Mouse (Mus musculus) heart, embryonic 16.5 days (tissue): ENCODE measurements around the gene Kidins220. TPM values are rescaled to one million over a fixed set of nuclear protein-coding genes. Genes with fewer than 3 reads are reported as not detected.

ENCODE experiments used
- ATAC-seq: fragments of 200-750 bp; cut with Nextera tagmentation; replicated peaks from 2 replicates; pipeline ENCODE4 v1.8.0; 2017; ENCODE audit warnings: moderate number of reproducible peaks; ENCODE audit not compliant: insufficient read depth, low FRiP score; ENCODE audit errors: extremely low read depth
- H3K27ac ChIP-seq: fragments of 300-500 bp; sonication (generic); 2 replicates; pipeline ENCODE4 v1.5.1; 2014; ENCODE audit warnings: mild to moderate bottlenecking, low read length, control low read depth, moderate library complexity
- H3K27me3 ChIP-seq: fragments of 300-500 bp; sonication (generic); 2 replicates; pipeline ENCODE4 v1.6.1; 2014; ENCODE audit warnings: low read length, mixed read lengths; ENCODE audit not compliant: control insufficient read depth, insufficient read depth
- H3K36me3 ChIP-seq: fragments of 300-500 bp; sonication (generic); 2 replicates; pipeline ENCODE4 v1.6.1; 2014; ENCODE audit not compliant: control insufficient read depth, insufficient read depth
- H3K4me1 ChIP-seq: fragments of 300-500 bp; sonication (generic); 2 replicates; pipeline ENCODE4 v1.6.1; 2014; ENCODE audit warnings: low read length, mixed read lengths; ENCODE audit not compliant: control insufficient read depth, insufficient read depth
- H3K4me2 ChIP-seq: fragments of 300-500 bp; sonication (generic); 2 replicates; pipeline ENCODE4 v1.6.1; 2014; ENCODE audit warnings: low read depth, mild to moderate bottlenecking, control low read depth, low read length
- H3K4me3 ChIP-seq: fragments of 300-500 bp; sonication (generic); 2 replicates; pipeline ENCODE4 v1.5.1; 2014; ENCODE audit warnings: mild to moderate bottlenecking, control low read depth, low read length
- H3K9ac ChIP-seq: fragments of 300-500 bp; sonication (generic); 2 replicates; pipeline ENCODE4 v1.6.1; 2014; ENCODE audit warnings: low read length, control low read depth
- H3K9me3 ChIP-seq: fragments of 300-500 bp; sonication (generic); replicated peaks from 2 replicates; pipeline ENCODE4 v1.6.1; 2016; ENCODE audit warnings: low read length; ENCODE audit not compliant: control insufficient read depth
- WGBS: fragments of 180-500 bp; shearing (Covaris S2); extraction: QIAGEN DNeasy Blood & Tissue Kit; methylation state at CpG from one replicate; pipeline ENCODE4 v1.1.7; 2014; 5-methylcytosine and 5-hydroxymethylcytosine counted together
- polyA plus RNA-seq: library from polyadenylated mRNA; unstranded; fragments of >200 nt; fragmentation: Nextera tagmentation; extraction: Ambion mirVana; gene quantifications from 2 replicates; pipeline ENCODE4 v1.2.1, GENCODE M21; 2015

The Kidins220 gene
- polyA plus RNA-seq, 1 experiment from 2014 or later, result 35.5 TPM

DNA sequence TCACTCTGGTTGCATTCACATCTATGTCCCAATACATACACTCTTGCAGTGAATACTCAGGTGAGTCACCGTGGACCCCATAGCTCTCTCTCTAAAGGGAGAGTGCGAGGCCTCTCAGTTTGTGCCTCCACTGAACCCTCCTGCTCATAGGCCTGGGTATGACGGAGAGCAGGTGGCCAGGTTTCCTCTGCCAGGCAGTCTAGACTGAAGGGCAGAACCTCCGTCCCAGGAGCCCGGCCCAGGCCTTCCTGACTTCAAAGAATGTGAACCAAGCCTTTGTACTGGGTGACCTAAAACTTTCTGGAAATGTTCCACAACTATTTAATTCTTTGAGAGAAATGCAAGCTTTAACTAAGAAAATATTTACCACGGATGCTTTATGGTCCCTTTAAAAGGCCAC, 129.2 kb downstream of the Kidins220 start:
- H3K27ac ChIP-seq, result no peak overlapping the region
- 76% methylated on average over 6 of the region's 6 CpGs for WGBS
- no peaks in the 10 kb centered on the region for H3K36me3 ChIP-seq
- H3K4me2 ChIP-seq, result no peak overlapping the region
- H3K9me3 ChIP-seq, result no peaks in the 10 kb centered on the region
- 0 out of 2 replicates have a peak, but pooled peaks cover 7% of the 10 kb centered on the region for H3K4me1 ChIP-seq
- H3K27me3 ChIP-seq, result no peaks in the 10 kb centered on the region
- no peak overlapping the region for H3K4me3 ChIP-seq
- no peak overlapping the region for H3K9ac ChIP-seq
- no peak for ATAC-seq

- no peak overlapping the region for H3K27ac ChIP-seq
- no peak for ATAC-seq
Observed at GRCm38 (mm10) chr12:25104541-25104940, 129.8 kb downstream of the Kidins220 start.

DNA sequence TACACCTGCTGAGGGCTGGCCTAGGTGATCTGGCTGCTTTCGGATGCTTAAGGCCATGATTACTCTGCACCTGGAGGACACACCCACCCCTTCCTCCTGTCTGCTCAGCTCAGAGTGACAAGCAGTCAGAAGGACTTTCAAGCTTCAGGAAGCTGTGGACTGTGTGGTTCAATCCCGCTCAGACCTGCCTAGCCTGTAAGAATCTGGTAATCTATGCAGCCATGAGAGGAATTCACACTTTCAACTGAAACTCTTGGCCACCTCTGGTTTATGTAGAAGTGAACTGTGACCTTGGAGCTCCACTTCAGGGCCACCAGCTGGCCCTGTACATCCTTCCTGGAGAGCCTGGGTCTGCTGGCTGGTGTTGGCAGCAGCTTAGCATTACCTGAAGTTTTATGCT, 134.1 kb downstream of the Kidins220 start:
- H3K36me3 ChIP-seq, result no peaks in the 10 kb centered on the region
- no peak overlapping the region for H3K27ac ChIP-seq
- no peaks in the 10 kb centered on the region for H3K9me3 ChIP-seq
- H3K4me1 ChIP-seq, result peaks cover 8% of the 10 kb centered on the region; the same call in 1 of the 2 replicates
- ATAC-seq, result no peak
- WGBS, result 63% methylated on average over 2 of the region's 2 CpGs
- no peak overlapping the region for H3K9ac ChIP-seq
- no peak overlapping the region for H3K4me2 ChIP-seq
- H3K4me3 ChIP-seq, result no peak overlapping the region
- H3K27me3 ChIP-seq, result no peaks in the 10 kb centered on the region

More at GRCm38 (mm10) chr12:25104541-25104940, 129.8 kb downstream of the Kidins220 start:
- H3K36me3 ChIP-seq, result no peaks in the 10 kb centered on the region
- H3K9ac ChIP-seq, result no peak overlapping the region
- H3K4me1 ChIP-seq, result 0 out of 2 replicates have a peak, but pooled peaks cover 10% of the 10 kb centered on the region
- no peak overlapping the region for H3K4me2 ChIP-seq
- no peaks in the 10 kb centered on the region for H3K27me3 ChIP-seq
- H3K4me3 ChIP-seq, result no peak overlapping the region
- no peaks in the 10 kb centered on the region for H3K9me3 ChIP-seq

DNA sequence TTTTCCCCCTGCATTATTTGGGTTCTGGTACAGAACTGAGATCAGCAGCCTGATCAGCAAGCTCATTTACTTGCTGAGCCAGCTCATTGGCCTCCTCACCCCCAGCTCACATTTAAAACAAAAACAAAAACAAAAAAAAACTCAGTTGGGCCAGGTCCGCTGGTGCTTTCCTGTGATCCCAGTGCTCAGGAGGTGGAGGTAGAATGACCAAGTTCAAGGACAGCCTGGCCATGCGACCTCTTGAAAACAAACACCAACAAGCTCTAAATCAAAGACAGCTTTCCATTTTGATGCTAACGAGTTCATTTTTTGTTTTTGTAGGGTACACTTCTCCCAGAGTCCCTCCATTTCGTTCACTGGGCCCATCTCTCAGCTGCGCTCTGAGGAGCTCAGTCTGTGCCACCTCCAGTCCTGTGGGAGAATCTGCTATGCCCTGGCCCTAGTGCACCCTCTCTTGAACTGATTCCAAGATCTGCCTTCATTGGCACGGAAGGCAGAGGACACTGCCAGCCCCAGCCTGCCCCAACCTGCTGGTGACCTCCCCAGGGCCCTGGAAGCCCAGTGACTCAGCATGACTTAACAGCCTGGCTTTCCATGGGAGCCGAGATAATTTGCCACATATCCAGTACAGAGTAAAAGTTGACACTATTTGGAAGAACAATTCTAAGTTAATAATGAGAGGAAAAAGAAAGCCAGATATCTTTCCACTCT, 135.4 kb downstream of the Kidins220 start:
- H3K4me1 ChIP-seq, result peaks cover 5% of the 10 kb centered on the region; the same call in 1 of the 2 replicates
- no peak overlapping the region for H3K9ac ChIP-seq
- no peak overlapping the region for H3K4me2 ChIP-seq
- WGBS, result 70% methylated on average over 7 of the region's 7 CpGs
- H3K36me3 ChIP-seq, result no peaks in the 10 kb centered on the region
- ATAC-seq, result peak; percentile 38; the same call in 1 of the 2 replicates
- H3K4me3 ChIP-seq, result no peak overlapping the region
- no peaks in the 10 kb centered on the region for H3K27me3 ChIP-seq
- H3K9me3 ChIP-seq, result 0 out of 2 replicates have a peak, but pooled peaks cover 3% of the 10 kb centered on the region
- H3K27ac ChIP-seq, result 0 out of 2 replicates have a peak overlapping the region, but pooled peaks have one; percentile 24

DNA sequence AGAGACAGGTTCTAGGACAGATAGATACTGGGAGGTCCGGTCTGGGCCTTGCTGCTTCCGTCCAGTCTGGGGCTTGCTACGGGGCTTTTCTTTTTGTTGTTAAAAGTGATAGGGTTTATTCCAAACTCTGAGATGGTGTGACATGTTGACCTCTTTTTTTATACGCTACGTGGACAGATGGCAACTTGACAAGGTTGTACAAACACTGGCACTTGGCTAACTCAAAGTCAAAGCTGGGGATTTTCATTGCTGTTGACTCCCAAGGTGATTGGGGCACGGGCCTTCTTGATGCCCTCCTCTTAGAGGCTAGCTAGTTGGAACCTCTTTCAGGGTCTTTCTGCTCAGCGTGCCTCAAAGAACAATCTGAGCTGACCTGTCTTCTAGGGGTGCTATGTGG, 136.0 kb downstream of the Kidins220 start:
- no peaks in the 10 kb centered on the region for H3K27me3 ChIP-seq
- no peak overlapping the region for H3K4me2 ChIP-seq
- WGBS, result 75% methylated on average over 7 of the region's 7 CpGs
- H3K9ac ChIP-seq, result no peak overlapping the region
- peak overlapping the region; percentile 22; the same call in 1 of the 2 replicates for H3K27ac ChIP-seq
- 0 out of 2 replicates have a peak, but pooled peaks cover 3% of the 10 kb centered on the region for H3K9me3 ChIP-seq
- peaks cover 5% of the 10 kb centered on the region; the same call in 1 of the 2 replicates for H3K4me1 ChIP-seq
- 0 out of 2 replicates have a peak, but pooled peaks have one; percentile 14 for ATAC-seq
- H3K36me3 ChIP-seq, result no peaks in the 10 kb centered on the region
- no peak overlapping the region for H3K4me3 ChIP-seq

Other genes starting within 250 kb of the Kidins220 start
- 28.8 and 29.9 TPM in 2 replicates for gene Mboat2, start 144.0 kb upstream of the Kidins220 start, polyA plus RNA-seq
- gene Id2, start 122.2 kb downstream of the Kidins220 start, polyA plus RNA-seq, result 157 TPM in 2 replicates